Mouse (Mus musculus): ENCODE measurements around the gene Nnat. TPM values are rescaled to one million over a fixed set of nuclear protein-coding genes. Genes with fewer than 3 reads are reported as not detected.

Gene Nnat
- 100 to 1,000 TPM; 188 to 255 TPM for total RNA-seq (2021)

- peak in 1 of 2 experiments; percentile 46 for DNase-seq (ENCODE audit: low spot score in 2 of 2)
- intact Hi-C loops (cut with DNase I): no loop called here
These were observed at the start of gene Nnat for GRCm38 (mm10) chr2:157559858-157560257. Gene Nnat, plus strand, starts transcription at chr2:157560078.

- intact Hi-C loops (cut with DNase I): no loop called here
- no peak for DNase-seq (ENCODE audit: low spot score in 2 of 2)
These were observed 47.0 kb upstream of the Nnat start for GRCm38 (mm10) chr2:157512859-157513258.

- intact Hi-C loops (cut with DNase I): no loop called here
- no peak for DNase-seq (ENCODE audit: low spot score in 2 of 2)
These were observed 46.1 kb upstream of the Nnat start for GRCm38 (mm10) chr2:157513737-157514208.

GRCm38 (mm10) chr2:157514353-157514752 is 45.5 kb upstream of the Nnat start:
- intact Hi-C loops (cut with DNase I): no loop called here
- no peak for DNase-seq (ENCODE audit: low spot score in 2 of 2)

GRCm38 (mm10) chr2:157517526-157517925 is 42.4 kb upstream of the Nnat start:
- no peak for DNase-seq (ENCODE audit: low spot score in 2 of 2)
- intact Hi-C loops (cut with DNase I): no loop called here

- no peak for DNase-seq (ENCODE audit: low spot score in 2 of 2)
- intact Hi-C loops (cut with DNase I): no loop called here
These were observed 41.4 kb upstream of the Nnat start for GRCm38 (mm10) chr2:157518451-157518850.

GRCm38 (mm10) chr2:157519452-157519851 is 40.4 kb upstream of the Nnat start:
- no peak for DNase-seq (ENCODE audit: low spot score in 2 of 2)
- intact Hi-C loops (cut with DNase I): no loop called here

- DNase-seq (ENCODE audit: low spot score in 2 of 2): peak in 1 of 2 experiments; percentile 49
- intact Hi-C loops (cut with DNase I): no loop called here
These were observed 39.4 kb upstream of the Nnat start for GRCm38 (mm10) chr2:157520496-157520895.

GRCm38 (mm10) chr2:157522556-157522955 is 37.3 kb upstream of the Nnat start:
- DNase-seq (ENCODE audit: low spot score in 2 of 2): no peak
- intact Hi-C loops (cut with DNase I): no loop called here

GRCm38 (mm10) chr2:157530056-157530955 is 29.6 kb upstream of the Nnat start:
- intact Hi-C loops (cut with DNase I): no loop called here
- DNase-seq (ENCODE audit: low spot score in 2 of 2): no peak

GRCm38 (mm10) chr2:157531681-157532426 is 28.0 kb upstream of the Nnat start:
- intact Hi-C loops (cut with DNase I): no loop called here
- DNase-seq (ENCODE audit: low spot score in 2 of 2): no peak

GRCm38 (mm10) chr2:157534163-157534562 is 25.7 kb upstream of the Nnat start:
- DNase-seq (ENCODE audit: low spot score in 2 of 2): no peak

GRCm38 (mm10) chr2:157536476-157537081 is 23.3 kb upstream of the Nnat start:
- no peak for DNase-seq (ENCODE audit: low spot score in 2 of 2)
- intact Hi-C loops (cut with DNase I): no loop called here

More at GRCm38 (mm10) chr2:157534163-157534562, 25.7 kb upstream of the Nnat start:
- intact Hi-C loops (cut with DNase I): no loop called here

- intact Hi-C loops (cut with DNase I): no loop called here
- no peak for DNase-seq (ENCODE audit: low spot score in 2 of 2)
These were observed 22.8 kb upstream of the Nnat start for GRCm38 (mm10) chr2:157537118-157537517.

GRCm38 (mm10) chr2:157540073-157540952 is 19.6 kb upstream of the Nnat start:
- intact Hi-C loops (cut with DNase I): no loop called here
- peak; percentile 55 for DNase-seq (ENCODE audit: low spot score in 2 of 2)

- intact Hi-C loops (cut with DNase I): no loop called here
- no peak for DNase-seq (ENCODE audit: low spot score in 2 of 2)
These were observed 18.8 kb upstream of the Nnat start for GRCm38 (mm10) chr2:157540953-157541569.

- intact Hi-C loops (cut with DNase I): no loop called here
- DNase-seq (ENCODE audit: low spot score in 2 of 2): no peak
These were observed 18.2 kb upstream of the Nnat start for GRCm38 (mm10) chr2:157541631-157542030.

- intact Hi-C loops (cut with DNase I): no loop called here
These were observed 17.5 kb upstream of the Nnat start for GRCm38 (mm10) chr2:157542415-157542814.

More at GRCm38 (mm10) chr2:157542415-157542814, 17.5 kb upstream of the Nnat start:
- no peak for DNase-seq (ENCODE audit: low spot score in 2 of 2)

Data from left cerebral cortex, postnatal 36 days (tissue).